8 mouse cellular contexts compared by ENCODE assay signal in the genomic region with DNA sequence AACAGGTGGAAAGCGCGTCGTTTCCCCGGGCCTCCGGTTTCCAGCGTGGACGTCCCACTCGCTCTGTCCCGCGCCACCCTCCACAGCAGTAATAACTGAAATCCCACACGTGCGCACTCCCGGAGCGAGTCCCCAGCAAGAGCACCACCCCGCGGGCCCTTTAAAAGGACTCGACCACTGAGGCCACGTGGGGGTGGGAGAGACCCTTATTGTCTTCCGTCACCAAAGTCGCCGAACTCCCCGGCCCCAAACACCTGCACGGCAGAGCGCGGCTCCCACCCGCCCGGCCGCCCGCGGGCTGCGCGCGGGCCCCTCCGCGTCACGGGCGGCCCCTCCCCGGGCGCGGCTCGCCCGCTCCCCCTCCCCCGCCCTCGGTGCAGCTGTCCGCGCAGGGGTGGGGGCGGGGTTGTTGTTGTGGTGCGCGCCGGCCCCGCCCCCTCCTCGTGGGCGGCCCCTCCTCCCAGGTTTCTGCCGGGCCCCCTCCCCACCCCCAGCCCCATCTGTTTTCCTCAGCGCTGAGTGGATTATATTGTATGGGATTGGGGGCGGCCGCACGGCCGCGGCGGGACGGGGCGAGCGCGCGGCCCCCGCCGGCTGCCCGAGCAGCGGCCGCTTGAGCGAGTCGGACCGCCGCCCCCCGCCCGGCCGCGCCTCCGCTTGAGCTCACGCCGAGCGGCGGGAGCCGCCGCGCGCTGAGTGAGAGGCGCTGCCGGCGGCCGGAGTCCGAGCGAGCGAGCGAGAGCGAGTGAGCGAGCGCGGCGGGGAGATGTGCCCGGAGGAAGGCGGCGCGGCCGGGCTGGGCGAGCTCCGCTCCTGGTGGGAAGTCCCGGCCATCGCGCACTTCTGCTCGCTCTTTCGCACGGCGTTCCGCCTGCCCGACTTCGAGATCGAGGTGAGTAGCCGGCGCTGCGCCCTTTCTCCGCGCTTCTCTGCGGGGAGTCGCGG. TPM values are rescaled to one million over a fixed set of nuclear protein-coding genes. Genes with fewer than 3 reads are reported as not detected.
DNase-seq lines count a peak whose midpoint lies in the region; ATAC-seq lines count a peak whose summit lies in the region.

A gene (plus strand): TSS at position 554 of the 945 bp plus-strand sequence.

- ATAC-seq in frontal cortex, adult (ENCODE audit: low TSS enrichment): peak; percentile 69
- peak; percentile 91 for ATAC-seq in hindbrain, embryonic 11.5 days (ENCODE audit: low FRiP score)

- DNase-seq in MN1 (ENCODE audit: low spot score): peak; percentile 38
- peak; percentile 71 for DNase-seq in cerebellum, adult 9-10 months
- peak; percentile 91 for DNase-seq in hindbrain, embryonic 11.5 days (ENCODE audit: low spot score)
- DNase-seq in layer of hippocampus, postnatal 14 days (ENCODE audit: low spot score in 2 of 2): peak; percentile 75 to 77
- peak; percentile 75 for DNase-seq in lung, postnatal 10 days
- peak; percentile 88 for DNase-seq in retina, embryonic 14.5 days (ENCODE audit: low spot score)
- DNase-seq in thymus, postnatal 36 days: peak; percentile 57 to 70

- peak within 1 kb of the TSS; percentile 74 for H3K4me2 ChIP-seq in hindbrain, embryonic 11.5 days (replicated peaks; ENCODE audit: low read depth, low read length)

- H3K4me1 ChIP-seq in hindbrain, embryonic 11.5 days (replicated peaks; ENCODE audit: control insufficient read depth, insufficient read depth, low read length): no peaks in the 10 kb centered on the region

- no peaks in the 10 kb centered on the region for H3K36me3 ChIP-seq in hindbrain, embryonic 11.5 days (ENCODE audit: control insufficient read depth, insufficient read depth, low read length)

- under 1% methylated on average over 49 of the region's 127 CpGs for WGBS in hindbrain, embryonic 11.5 days

- H3K9me3 ChIP-seq in hindbrain, embryonic 11.5 days (ENCODE audit: control insufficient read depth, low read length): no peaks in the 10 kb centered on the region

- peak within 1 kb of the TSS; percentile 100 for H3K27ac ChIP-seq in hindbrain, embryonic 11.5 days (ENCODE audit: low read depth, low read length)

- H3K4me3 ChIP-seq in hindbrain, embryonic 11.5 days (ENCODE audit: low read depth, low read length): peak within 1 kb of the TSS; percentile 90

- H3K9ac ChIP-seq in hindbrain, embryonic 11.5 days (ENCODE audit: low read depth, low read length): peak within 1 kb of the TSS; percentile 98

- no peaks in the 10 kb centered on the region for H3K27me3 ChIP-seq in hindbrain, embryonic 11.5 days (ENCODE audit: control insufficient read depth, insufficient read depth, low read length)

RNA-seq across cellular contexts. Expression of the gene that starts here (rescaled TPM):
- polyA plus RNA-seq in hindbrain, embryonic 11.5 days (2014; fragmentation: Nextera tagmentation; extraction: Ambion mirVana): 18.8 and 27.7 TPM in 2 replicates
- total RNA-seq in layer of hippocampus, postnatal 14 days (2021): 10 to 100 TPM in 1 of 2 experiments, 1 to 10 TPM in 1; 8.9 to 12.5 TPM

Comparison
In these comparisons a context has a peak if more than half of its experiments do, and no peak if none do; other contexts are left out.
1. Peak in every context shown above with its lines: DNase-seq, ATAC-seq, H3K4me3 ChIP-seq and H3K27ac ChIP-seq.
2. DNase-seq: peak in every context shown above with its lines; median percentile 91 in hindbrain, embryonic 11.5 days; 88 in retina, embryonic 14.5 days; 76 in layer of hippocampus, postnatal 14 days; 75 in lung, postnatal 10 days; 71 in cerebellum, adult 9-10 months; 64 in thymus, postnatal 36 days; 38 in MN1.